Mouse (Mus musculus) ovary, postnatal 10 days (tissue): ENCODE measurements at regions not wholly inside any gene's neighbourhood (a gene's known extent, or its start where the extent isn't known, plus 50 kb on each side); places are given as distances from the start of the nearest gene placed in this dataset.

Source experiments
- DNase-seq: peaks from one replicate; pipeline ENCODE4 v3.0.0; 2022; ENCODE audit warnings: low spot score

DNA sequence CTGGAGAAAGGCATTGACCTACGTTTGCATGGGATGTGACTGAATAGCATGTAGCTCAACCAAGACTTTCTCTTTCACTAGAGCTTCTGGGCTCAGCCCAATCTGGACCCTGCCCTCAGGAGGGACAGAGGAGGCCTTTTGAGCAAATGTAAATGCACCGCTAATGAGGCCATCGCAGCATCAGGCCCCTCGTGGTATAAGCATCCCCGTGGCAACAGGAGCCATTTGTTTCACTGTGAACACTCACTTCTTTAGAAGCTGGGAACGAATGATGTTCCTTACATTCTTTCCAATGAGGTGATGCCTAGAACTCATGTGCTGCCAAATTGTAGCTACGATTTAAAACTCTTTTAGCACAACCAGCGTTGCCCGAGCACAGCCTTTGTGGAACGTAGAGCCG, 279.0 kb upstream of the Gjb5 start:
- DNase-seq: no peak

DNA sequence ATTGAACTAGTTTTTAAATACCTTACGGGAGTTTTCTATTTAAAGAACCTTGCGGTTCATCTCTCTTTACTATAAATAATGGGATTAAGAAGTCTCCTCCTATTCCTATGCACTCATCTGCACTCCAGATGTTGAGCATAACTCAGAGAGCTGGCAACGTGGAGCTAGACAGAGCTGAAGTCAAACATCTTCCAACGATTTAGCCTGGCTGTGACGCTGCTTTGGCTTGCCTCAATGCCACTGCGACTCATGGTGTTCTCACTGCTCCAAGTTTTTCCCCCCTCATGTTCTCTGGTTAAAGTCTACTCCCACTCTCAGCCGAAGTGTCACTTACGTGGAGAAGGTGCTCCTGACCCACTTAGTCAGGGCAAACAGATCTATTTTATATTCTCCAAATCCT, 277.3 kb upstream of the Gjb5 start:
- no peak for DNase-seq

DNA sequence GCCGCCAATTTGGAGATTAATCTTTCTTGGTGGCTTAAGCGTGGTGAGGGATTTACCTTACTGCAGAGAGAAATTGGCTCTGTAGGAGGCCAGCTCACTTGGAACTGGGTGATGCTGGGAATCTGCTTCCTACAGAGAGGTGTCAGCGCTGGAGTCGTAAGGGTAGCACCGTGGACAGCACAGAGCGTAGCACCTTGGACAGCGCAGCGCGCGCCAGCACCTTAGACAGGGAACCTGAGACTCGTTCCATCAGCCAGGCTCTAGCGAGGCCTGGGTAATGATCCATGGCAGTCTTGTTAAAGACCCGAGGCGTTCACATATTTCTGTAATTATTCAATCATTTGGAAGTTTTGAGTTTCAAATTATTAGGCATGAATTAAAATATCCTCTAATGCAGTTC, 261.9 kb upstream of the Gjb5 start:
- peak; percentile 18 for DNase-seq

DNA sequence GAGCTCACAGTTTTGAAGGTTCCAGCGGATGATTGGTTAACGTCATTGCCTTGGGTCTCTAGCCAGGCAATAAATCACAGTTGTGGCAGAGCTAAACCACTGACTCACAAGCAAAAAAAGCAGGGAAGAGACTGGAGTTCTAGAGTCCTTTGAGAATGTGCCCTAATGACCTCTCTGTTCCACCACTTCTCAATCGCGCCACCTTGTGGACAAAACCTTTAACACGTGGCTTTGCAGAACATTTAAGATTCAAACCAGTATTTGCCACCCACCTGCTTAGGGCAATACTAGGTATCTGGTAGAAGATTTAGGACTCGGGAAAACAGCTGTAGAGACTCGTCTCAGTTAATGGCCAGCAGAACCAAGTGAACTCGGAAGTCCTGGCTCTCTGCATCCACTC, 254.8 kb upstream of the Gjb5 start:
- DNase-seq: no peak

DNA sequence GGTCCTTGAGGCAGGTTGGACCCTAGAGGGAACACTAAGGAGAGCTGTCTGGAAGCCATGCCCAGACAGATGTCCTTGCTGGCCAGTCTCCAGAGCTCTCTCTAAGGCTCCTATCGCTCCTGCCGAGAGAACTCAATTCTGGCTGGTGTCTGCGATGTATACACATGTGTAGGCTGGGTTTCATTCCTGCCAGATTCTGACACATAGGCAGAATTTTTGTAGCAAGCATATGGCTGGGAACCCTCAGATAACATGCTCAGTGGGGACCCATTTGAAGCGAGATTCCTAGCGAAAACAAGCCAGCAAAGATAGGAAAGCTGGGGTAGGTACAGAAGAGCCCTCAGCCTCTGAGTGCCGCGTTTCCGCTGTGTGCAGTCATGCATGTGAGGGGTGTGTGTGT, 242.9 kb upstream of the Gjb5 start:
- DNase-seq: no peak

DNA sequence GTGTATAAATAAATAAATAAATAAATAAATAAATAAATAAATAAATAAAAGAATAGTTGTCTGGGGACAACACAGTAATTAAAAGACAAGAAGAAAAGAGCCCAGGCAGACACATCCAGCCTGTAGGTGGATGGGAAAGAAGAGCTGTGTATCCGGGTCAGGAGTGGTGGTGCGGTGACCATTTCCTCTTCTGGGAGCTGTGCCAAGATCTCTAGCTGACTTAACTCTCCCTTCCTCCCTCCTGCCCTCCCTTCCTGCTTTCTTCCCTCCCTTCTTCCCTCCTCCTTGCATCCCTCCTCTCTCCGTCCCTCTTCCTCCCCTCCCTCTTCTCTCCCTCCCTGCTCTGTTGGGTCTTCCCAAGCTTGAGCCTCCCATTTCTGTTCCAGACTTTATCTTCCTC, 240.6 kb upstream of the Gjb5 start:
- DNase-seq: no peak

DNA sequence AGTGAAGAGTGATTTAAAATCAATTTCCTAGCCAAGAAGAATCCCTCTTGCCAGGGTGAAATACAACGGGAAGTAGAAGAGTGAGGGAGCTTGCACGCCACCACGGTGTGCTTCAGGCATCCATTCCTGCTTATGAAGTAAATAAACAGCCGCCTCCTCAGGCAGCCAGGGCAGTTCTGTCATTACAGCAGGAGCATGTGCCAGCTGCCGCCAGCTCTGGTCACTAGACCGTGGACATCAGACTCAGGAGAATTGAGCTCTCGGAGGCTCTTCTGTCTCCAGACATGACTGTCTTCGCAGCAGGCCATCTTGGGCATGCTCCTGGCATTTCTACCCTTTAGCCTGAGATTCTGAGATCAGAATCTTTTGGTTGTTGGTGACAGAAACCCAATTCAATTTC, 236.1 kb upstream of the Gjb5 start:
- no peak for DNase-seq

DNA sequence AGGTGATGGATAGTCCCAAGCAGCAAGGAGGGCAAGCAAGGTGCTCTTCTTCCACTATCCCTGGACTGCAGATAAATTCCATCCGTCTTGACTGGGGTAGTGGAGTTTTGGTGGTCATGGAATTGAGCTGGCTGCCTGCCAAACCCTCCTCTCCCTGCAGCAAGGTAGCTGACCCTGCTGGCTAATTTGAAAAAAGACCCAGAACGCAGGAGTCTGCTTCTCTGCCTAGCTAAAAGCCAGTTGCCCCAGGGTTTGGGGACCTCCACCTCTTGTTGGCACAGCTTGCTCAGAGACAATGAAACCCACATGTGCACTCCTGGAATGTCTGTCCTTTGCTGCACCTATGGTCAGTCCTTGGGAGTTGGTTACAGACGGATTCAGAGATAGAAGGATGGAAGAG, 233.6 kb upstream of the Gjb5 start:
- no peak for DNase-seq

DNA sequence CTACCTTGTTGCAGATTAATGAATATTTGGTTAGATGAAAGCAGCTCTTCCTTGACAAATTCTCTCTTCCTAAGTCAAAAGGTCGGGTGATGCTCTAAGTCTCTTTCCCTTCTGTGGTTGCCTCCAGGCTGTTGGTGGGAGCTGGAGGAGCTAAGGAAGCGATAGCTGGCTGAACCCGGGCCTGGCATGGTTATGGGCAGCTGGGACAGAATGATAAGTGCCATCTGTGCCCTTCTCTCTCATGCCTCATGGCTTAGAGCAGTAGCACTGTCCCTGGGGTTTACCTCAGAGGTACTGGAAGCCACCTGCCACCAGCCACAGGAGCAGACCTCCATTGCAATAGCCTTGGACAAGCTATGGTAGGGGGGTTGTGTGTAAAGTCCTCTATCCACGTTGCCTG, 228.8 kb upstream of the Gjb5 start:
- DNase-seq: no peak

DNA sequence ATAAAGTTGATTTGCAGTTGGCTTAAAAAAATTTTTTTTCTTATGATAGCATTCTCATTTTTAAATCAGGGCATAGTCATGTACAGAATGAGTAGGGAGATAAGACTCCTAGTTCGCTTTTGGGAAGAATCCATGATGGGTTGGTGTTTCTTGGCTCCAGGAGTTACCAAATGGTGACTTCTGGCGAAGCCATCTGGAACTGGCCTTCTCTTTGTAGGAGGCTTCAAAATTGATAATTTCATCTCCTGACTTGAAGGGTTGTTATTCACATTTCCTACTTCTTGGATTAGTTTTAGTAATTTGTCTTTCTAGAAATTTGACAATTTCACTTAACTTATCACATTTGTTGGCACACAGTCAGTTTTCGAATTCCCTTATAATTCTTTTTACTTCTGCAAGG, 218.5 kb upstream of the Gjb5 start:
- no peak for DNase-seq

DNA sequence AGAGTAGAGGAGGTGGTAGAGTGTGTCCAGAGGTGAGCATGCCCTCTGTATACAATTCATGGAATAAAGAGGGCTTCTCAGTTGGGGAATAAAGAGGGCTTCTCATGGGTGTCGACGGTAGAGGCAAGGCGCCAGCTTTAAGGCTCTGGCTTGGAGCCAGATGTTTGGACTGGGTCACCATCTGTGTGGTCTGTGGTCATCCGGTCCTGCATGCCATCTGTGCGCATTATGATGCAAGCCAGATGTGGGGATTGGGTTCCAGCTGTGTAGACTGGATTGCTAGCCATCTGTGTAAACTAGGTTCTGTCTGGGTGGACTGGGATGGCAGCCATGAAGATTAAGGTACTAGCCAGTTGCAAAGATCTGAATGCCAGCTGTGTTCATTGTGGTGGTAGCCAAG, 204.6 kb upstream of the Gjb5 start:
- no peak for DNase-seq

DNA sequence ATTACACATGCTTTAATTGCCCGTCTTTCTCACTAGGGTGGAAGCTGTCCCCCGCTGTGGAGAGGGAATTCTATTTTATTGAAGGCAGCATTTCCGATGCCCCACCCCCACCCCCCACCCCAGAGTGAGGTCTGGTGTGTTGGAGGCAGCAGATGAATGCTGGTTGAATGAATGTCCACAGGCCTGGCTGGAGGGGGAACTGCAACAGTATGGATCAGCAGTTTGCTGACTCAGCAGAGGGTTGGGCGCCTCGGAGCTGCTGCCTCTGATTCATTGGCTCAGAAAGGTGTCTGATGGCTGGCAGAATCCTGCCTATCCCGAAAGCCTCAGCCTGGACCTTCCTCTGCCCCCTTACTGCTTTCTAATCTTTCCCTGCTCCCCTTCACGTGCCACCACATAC, 200.6 kb upstream of the Gjb5 start:
- DNase-seq: no peak

DNA sequence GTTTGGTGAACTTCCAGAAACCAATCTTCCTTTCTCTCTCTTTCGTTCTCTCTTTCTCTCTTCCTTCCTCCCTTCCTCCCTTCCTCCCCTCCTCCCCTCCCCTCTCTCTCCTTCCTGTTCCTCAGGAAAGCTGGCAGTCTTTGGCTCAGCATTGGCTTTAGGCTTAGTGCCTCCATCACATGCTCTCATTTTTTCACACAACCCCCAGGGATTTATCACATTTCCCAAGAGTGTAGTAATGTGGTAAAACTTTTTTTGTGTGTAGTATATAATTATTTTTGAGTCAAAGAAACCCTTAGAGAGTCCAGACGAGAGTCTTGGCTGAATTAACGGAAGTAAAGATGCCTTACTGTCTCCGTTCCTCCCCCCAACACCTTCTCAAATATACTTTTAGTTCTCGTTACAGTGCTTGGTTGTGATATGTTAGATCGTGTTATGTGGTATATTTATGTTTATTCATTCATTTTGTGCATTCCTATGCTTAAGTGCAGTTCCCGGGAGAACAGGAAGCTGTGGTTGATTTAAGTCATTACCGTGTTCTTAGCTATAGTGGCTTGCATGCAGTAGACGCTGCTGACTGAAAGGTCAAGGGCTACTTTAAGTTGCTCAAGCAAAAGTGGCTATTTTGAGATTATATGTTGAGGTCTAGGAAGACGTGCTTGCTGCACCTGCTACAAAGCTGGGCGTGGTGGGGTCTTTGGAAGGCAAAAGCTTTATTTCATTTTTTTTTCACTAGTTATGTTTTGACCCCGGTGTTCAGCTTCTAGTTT, 194.7 kb upstream of the Gjb5 start:
- no peak for DNase-seq

DNA sequence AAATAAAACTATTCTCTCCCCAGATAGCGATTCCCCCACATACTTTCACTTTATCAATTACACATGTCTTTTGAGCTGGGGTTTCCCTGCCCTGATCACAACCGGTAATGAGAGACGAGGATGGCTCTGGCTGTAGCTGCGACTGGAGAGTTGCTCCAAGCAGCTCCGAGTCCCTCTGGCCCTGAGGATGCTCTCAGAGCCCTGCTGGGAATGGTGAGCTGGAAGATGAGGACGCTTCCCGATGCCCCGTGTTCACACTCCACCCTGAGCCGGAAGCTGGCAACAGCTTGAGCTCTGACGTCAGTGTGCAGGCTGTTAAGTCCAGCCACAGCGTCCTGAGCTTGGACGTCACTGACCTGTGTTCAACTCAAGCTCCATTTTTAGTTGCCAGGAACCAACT, 191.6 kb upstream of the Gjb5 start:
- no peak for DNase-seq

DNA sequence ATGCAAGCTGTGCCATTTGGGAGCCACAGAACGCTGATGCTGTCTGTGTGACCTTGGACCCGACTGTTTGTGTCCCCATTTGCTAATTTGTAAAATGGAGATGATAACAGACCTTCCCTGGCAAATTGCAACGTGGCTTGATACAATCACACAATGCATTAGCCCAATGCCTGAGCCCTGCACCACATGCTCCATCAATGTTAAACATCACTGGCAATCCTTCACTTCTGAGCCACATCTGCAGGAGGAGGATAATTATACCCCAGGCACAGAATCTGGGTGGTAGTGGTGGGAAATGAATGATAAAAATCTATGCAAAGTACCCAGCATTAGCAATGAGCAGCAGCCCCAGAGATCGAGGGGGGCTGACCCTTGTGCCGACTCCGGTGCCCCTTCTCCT, 191.0 kb upstream of the Gjb5 start:
- no peak for DNase-seq

DNA sequence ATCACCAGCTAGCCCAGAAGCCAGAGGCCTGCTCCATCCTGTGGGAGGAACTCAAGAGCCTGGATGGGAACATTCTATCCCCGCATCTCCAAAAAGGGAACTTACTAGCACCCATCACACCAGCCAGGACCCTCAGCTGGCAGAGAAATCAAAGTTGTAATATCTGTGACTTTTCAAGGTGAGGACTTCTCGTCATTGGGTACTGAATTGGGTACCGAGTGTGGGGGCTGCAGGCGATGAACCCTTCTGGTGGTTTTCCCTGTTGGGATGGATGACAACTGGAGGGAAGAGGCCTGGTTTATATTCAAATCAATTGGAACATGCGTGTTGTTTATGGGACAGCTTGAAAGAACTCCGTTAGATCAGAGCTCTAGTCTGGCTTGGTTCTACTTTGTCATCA, 187.1 kb upstream of the Gjb5 start:
- no peak for DNase-seq

DNA sequence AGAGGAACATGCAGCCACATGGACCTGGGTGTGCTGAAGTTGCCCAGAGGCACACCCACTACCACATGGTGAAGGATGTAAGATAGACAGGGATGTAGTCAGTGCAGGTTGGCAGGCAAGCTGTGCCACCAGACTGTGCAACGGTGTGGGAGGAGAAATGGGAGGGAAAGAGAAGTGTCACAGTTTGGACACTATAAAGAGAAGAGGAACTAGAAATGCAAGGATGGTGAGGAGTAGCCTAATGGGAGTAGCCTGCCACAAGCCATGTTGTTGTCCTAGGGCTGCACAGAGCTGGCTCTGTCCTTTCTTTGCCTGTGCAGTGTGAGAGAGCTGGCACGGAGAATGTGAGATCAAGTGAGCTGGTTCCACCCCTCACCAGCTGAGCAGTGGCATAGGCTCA, 185.3 kb upstream of the Gjb5 start:
- DNase-seq: no peak

DNA sequence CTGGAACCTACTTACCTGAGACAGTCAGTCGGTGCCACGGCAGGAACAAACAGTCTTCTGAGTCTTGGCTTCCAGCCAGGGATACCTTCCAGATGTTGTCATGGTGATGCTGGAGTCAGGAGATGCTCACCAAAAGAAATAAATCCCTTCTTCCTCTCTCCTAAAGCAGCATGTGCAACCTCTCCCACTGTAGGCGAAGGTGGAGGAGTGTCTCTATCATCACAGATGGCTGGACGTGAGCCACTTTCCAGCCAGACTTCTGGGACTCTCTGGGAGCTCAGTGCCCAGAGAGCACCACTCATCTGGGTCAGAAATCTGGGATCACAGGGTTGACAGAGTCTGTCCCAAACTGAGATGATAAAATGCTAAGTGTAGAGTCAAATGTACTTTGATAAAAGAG, 184.8 kb upstream of the Gjb5 start:
- DNase-seq: no peak

DNA sequence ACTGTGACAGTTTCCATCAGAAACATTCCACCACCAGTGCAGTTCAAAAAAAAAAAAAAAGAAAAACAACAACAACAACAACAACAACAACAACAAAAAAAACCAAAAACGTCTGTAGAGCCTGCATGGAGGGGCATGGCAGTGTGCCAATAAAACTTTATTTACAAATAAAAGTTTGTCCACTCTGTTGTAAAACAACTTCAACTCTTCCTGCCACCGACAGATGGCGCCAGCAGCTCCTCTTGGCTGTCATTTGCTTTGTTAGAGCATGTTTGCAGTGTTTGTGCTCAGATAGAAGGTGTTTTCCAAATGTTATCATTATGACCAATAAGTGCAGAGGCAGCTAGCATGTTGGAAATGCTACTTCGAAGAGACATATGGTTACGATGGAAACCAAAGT, 179.0 kb upstream of the Gjb5 start:
- DNase-seq: no peak

DNA sequence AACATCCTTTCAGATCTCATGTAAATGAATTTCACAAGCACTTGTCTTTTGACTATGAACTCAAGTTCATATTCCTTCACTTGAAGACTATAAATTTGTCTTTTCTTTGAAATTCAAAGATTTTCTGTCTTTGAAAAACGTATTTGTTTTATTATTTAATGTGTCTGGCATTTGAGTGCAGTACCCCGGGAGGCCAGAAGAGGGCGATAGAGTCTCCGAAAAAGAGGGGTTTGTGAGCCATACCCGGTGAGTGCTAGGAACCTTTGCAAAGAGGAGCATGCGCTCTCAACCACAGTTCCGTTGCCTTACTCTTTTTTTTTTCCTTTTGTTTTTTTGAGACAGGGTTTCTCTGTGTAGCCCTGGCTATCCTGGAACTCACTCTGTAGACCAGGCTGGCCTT, 177.6 kb upstream of the Gjb5 start:
- DNase-seq: no peak

DNA sequence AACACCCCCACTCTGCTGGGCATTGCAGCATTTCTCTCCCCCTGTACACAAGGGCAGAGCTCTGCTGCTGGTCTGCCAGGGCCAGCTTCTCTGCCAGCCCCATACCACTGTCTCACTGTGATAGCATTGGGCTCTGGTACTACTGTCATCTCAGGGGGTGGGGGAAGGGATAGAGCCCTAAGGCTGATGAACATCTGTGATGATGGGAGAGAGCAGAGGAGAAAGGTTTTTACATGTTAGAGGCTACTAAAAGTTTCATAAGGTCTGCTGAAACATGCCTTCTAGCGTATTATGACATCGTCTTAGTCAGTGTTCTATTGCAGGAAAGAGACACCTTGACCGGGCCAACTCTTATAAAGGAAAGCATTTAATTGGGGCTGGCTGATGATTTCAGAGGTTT, 176.4 kb upstream of the Gjb5 start:
- no peak for DNase-seq

DNA sequence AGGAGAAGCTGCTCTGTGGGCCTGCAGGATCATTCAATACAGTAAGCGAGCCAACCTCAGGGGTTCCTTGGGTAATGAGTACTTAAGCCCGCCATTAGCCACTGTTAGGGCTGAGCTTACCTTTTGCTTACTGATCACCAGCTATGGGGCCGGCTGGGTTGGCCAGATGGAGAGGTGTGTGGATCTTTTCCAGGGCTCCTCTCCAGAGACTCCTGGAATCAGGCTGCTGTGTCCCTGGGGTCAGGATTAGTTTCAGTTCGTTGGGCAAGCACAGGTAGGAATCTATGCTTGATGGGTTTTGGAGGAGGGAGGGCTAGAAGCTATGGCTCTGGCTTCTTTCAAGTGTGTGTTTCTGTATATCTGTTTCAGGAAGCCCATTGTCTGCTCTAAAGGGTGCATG, 175.7 kb upstream of the Gjb5 start:
- no peak for DNase-seq

DNA sequence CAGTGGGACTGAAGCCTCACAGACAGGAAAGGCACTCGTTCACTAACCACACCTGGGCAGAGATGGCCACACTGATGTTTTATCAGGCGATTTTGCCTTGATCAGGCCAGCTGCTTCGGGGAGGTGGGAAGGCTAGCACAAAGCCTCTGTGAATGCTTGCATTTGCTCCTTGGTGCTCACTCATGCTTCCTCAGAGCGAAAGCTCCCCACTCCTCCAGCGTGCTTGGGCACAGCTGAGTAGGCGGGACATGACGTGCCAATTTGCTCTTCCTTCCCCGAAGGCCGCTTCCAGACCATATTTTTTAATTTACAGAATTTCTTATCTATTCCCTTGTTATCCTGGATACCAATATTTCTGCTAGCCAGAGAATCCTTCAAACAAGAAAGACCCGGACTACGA, 172.8 kb upstream of the Gjb5 start:
- no peak for DNase-seq

DNA sequence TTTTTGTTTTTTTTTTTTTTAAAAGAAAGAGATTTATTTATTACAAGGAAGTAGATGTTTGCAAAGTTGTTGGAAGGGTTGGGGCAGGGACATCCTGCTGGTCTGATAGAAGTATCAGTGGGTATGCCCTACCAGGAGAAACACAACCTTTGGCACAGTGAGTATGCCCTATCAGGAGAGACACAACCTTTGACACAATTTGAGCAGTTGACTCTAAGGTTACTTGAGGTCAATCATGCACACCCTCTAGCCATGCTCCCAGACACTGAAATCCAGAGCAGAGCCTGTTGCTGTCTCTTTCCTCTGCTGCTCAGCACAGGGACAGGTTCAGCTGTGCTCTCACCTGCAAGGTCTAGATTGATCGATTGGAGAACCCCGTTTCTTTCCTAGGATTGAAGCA, 164.2 kb upstream of the Gjb5 start:
- no peak for DNase-seq

DNA sequence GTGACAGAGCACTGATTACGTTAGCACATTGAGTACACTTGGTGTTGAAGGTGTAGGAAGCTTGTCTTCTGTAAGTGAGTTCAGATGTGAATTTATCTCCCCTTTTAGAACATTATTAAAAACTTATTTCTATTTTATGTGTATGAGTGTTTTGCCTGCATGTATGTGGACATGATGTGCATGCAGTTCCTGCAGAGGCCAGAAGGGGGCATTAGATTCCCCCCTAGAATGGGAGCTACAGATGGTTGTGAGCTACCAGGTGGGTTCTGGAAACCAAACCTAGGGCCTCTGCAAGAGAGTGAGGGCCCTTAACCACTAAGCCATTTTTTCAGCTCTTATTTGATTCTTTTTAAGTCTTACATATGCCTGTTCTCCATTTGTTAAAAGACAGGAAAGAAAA, 160.0 kb upstream of the Gjb5 start:
- no peak for DNase-seq
